Mouse (Mus musculus): ENCODE results near the gene Aprt.

DNA sequence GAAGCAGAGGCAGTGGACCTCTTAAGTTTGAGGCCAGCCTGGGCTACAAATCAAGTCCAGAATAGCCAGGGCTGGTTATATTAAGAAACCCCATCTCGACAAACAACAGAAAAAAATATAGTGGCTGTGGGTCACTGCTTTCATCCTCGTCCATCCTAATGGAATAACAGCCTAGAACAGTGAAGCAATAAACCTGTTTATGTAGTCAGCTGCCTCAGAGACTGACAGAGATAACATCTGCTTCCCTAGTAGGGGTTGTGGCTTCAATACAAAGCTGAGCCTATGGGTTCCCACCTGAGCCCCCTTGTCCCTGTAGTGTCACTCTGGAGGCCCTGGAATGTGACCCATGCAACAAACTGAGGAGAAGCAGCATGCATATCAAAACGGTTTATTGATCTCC, 2.4 kb downstream of the Aprt start:
- no peak for TF ChIP-seq GATA1 (IDR thresholded peaks at IDR 0.05; ENCODE audit: borderline replicate concordance, low read length)
- TF ChIP-seq FLI1 (IDR thresholded peaks at IDR 0.05; ENCODE audit: low read length): no peak

All from megakaryocyte, embryonic 14.5 days (primary cell).